Mouse (Mus musculus) thymus, adult 2 months (tissue): Measurements from ENCODE around the gene Nexn.

Experiments
- CTCF ChIP-seq: fragments of 200-500 bp; IDR thresholded peaks from 2 replicates; pipeline ENCODE4 v1.5.1; 2012; ENCODE audit warnings: mild to moderate bottlenecking, control low read depth, low read length, moderate library complexity, borderline replicate concordance; ENCODE audit not compliant: control insufficient read depth, poor library complexity, insufficient read depth; ENCODE audit errors: extremely low read depth
- POLR2A ChIP-seq: fragments of 200-500 bp; IDR thresholded peaks from 2 replicates; pipeline ENCODE4 v1.6.1; 2012; ENCODE audit warnings: mild to moderate bottlenecking, low read length, control low read depth, moderate library complexity; ENCODE audit not compliant: control insufficient read depth, poor library complexity, insufficient read depth; ENCODE audit errors: extremely low read depth

- TF ChIP-seq POLR2A, result no peak
- no peak for TF ChIP-seq CTCF
Observed at GRCm38 (mm10) chr3:152260362-152260761, 5.8 kb downstream of the Nexn start.
